Mouse (Mus musculus) NIH3T3 (cell line): Measurements from ENCODE around the gene Gbp7.
"Not testable (repeated sequence)": the region's sequence is repeated elsewhere in the genome, so short reads cannot be mapped to it uniquely, and the experiment has no call there.

Experiments used
- DNase-seq: peaks from one replicate; pipeline ENCODE4 v3.0.0-alpha.2; 2012; ENCODE audit warnings: low read depth

Gene Gbp7

GRCm38 (mm10) chr3:142530087-142530953, at the start of gene Gbp7:
Gene Gbp7, plus strand, starts transcription at chr3:142530342.
- DNase-seq: peak; percentile 68

GRCm38 (mm10) chr3:142490465-142490864, 39.7 kb upstream of the Gbp7 start:
- peak; percentile 88 for DNase-seq

GRCm38 (mm10) chr3:142493536-142494061, 36.5 kb upstream of the Gbp7 start, which contains the start of gene Gbp5:
Gene Gbp5, plus strand, starts transcription at chr3:142493978.
- peak; percentile 76 for DNase-seq

GRCm38 (mm10) chr3:142495146-142495655, 34.9 kb upstream of the Gbp7 start:
- no peak for DNase-seq

GRCm38 (mm10) chr3:142496113-142497101, 33.7 kb upstream of the Gbp7 start:
- DNase-seq: no peak

GRCm38 (mm10) chr3:142497123-142497841, 32.9 kb upstream of the Gbp7 start:
- no peak for DNase-seq

- DNase-seq: no peak
Observed at GRCm38 (mm10) chr3:142498941-142499340, 31.2 kb upstream of the Gbp7 start.

GRCm38 (mm10) chr3:142528116-142528515, 2.0 kb upstream of the Gbp7 start:
- no peak for DNase-seq

GRCm38 (mm10) chr3:142529597-142529996, 545 bp upstream of the Gbp7 start:
- no peak for DNase-seq

GRCm38 (mm10) chr3:142531595-142531994, 1.5 kb downstream of the Gbp7 start:
- DNase-seq: no peak

GRCm38 (mm10) chr3:142533185-142533584, 3.0 kb downstream of the Gbp7 start:
- DNase-seq: no peak

- no peak for DNase-seq
Observed at GRCm38 (mm10) chr3:142535667-142536066, 5.5 kb downstream of the Gbp7 start.

- no peak for DNase-seq
Observed at GRCm38 (mm10) chr3:142541391-142541790, 11.2 kb downstream of the Gbp7 start.

GRCm38 (mm10) chr3:142542776-142543175, 12.6 kb downstream of the Gbp7 start:
- DNase-seq: not testable (repeated sequence)

GRCm38 (mm10) chr3:142546690-142547089, 16.5 kb downstream of the Gbp7 start:
- DNase-seq: no peak

GRCm38 (mm10) chr3:142550052-142550676, 20.0 kb downstream of the Gbp7 start:
- DNase-seq: no peak

- no peak for DNase-seq
Observed at GRCm38 (mm10) chr3:142554601-142555000, 24.5 kb downstream of the Gbp7 start.

- DNase-seq: no peak
Observed at GRCm38 (mm10) chr3:142555623-142556022, 25.5 kb downstream of the Gbp7 start.

GRCm38 (mm10) chr3:142559632-142560228, 29.6 kb downstream of the Gbp7 start, which contains the start of gene Gbp3:
Gene Gbp3, plus strand, starts transcription at chr3:142560026.
- DNase-seq: peak; percentile 60

- peak; percentile 91 for DNase-seq
Observed at GRCm38 (mm10) chr3:142560296-142560948, 30.3 kb downstream of the Gbp7 start.
